Mouse (Mus musculus) intestine, embryonic 16.5 days (tissue): ENCODE results near the gene Ptch1. TPM values are rescaled to one million over a fixed set of nuclear protein-coding genes. Genes with fewer than 3 reads are reported as not detected.

Source experiments
- ATAC-seq: fragments of 200-750 bp; cut with Nextera tagmentation; 2 replicates; pipeline ENCODE4 v1.8.0; 2017; ENCODE audit warnings: moderate TSS enrichment, moderate library complexity
- H3K27ac ChIP-seq: fragments of 300-500 bp; sonication (generic); 2 replicates; pipeline ENCODE4 v1.5.1; 2014; ENCODE audit warnings: mild to moderate bottlenecking, low read length
- H3K27me3 ChIP-seq: fragments of 300-500 bp; sonication (generic); replicated peaks from 2 replicates; pipeline ENCODE4 v1.6.1; 2014; ENCODE audit warnings: low read length, control low read depth, mixed read lengths; ENCODE audit not compliant: control insufficient read depth, insufficient read depth
- H3K36me3 ChIP-seq: fragments of 300-500 bp; sonication (generic); 2 replicates; pipeline ENCODE4 v1.6.1; 2014; ENCODE audit warnings: low read length, control low read depth; ENCODE audit not compliant: control insufficient read depth, insufficient read depth
- H3K4me1 ChIP-seq: fragments of 300-500 bp; sonication (generic); 2 replicates; pipeline ENCODE4 v1.6.1; 2014; ENCODE audit warnings: low read length, control low read depth, mixed read lengths; ENCODE audit not compliant: control insufficient read depth, insufficient read depth
- H3K4me2 ChIP-seq: fragments of 300-500 bp; sonication (generic); 2 replicates; pipeline ENCODE4 v1.6.1; 2014; ENCODE audit warnings: low read depth, low read length, control low read depth
- H3K4me3 ChIP-seq: fragments of 300-500 bp; sonication (generic); 2 replicates; pipeline ENCODE4 v1.5.1; 2014; ENCODE audit warnings: mild to moderate bottlenecking, low read length
- H3K9ac ChIP-seq: fragments of 300-500 bp; sonication (generic); 2 replicates; pipeline ENCODE4 v1.6.1; 2014; ENCODE audit warnings: low read depth, low read length
- H3K9me3 ChIP-seq: fragments of 300-500 bp; sonication (generic); 2 replicates; pipeline ENCODE4 v1.6.1; 2016; ENCODE audit warnings: low read length, control low read depth; ENCODE audit not compliant: control insufficient read depth
- WGBS: fragments of 180-500 bp; shearing (Covaris S2); extraction: QIAGEN DNeasy Blood & Tissue Kit; methylation state at CpG from one replicate; pipeline ENCODE4 v1.1.7; 2014; 5-methylcytosine and 5-hydroxymethylcytosine counted together
- polyA plus RNA-seq: library from polyadenylated mRNA; unstranded; fragments of >200 nt; fragmentation: Nextera tagmentation; extraction: Ambion mirVana; gene quantifications from 2 replicates; pipeline ENCODE4 v1.2.1, GENCODE M21; 2015

The Ptch1 gene
- polyA plus RNA-seq, 1 experiment from 2014 or later, result 24.5 TPM

GRCm38 (mm10) chr13:63572453-63573255 lies 744 bp downstream of the Ptch1 start:
- Histone ChIP-seq H3K4me2 (peak overlapping the region; percentile 98), H3K4me3 (peak overlapping the region; percentile 79), H3K9ac (peak overlapping the region; percentile 84), H3K27ac (peak overlapping the region; percentile 93), H3K36me3 (no peaks in the 10 kb centered on the region), H3K9me3 (no peaks in the 10 kb centered on the region), H3K4me1 (peaks cover 10% of the 10 kb centered on the region), H3K27me3 (peaks cover 9% of the 10 kb centered on the region; the same call in 1 of the 2 replicates)
- peak; percentile 16; the same call in 1 of the 2 replicates for ATAC-seq
- WGBS, result under 1% methylated on average over 67 of the region's 67 CpGs

DNA sequence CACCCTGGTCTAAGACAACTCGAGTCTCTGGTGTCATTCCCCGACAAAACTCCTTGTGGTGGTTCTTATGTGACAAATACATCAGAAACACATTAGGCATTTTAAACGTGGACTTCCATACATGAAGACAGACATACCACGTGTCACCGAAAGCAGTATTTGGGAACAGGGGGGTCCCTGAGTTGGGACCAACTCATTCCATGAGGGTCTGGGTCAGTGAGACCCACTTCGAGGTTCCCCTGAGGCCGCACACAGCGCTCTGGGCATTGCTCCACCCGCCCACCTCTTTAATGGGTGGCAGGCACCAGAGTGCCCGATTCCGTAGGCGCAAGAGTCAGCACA lies 1.3 kb downstream of the Ptch1 start:
- Histone ChIP-seq H3K27me3 (peaks cover 9% of the 10 kb centered on the region; the same call in 1 of the 2 replicates), H3K4me1 (peaks cover 10% of the 10 kb centered on the region), H3K4me2 (peak overlapping the region; percentile 98), H3K36me3 (no peaks in the 10 kb centered on the region), H3K4me3 (peak overlapping the region; percentile 79), H3K9me3 (no peaks in the 10 kb centered on the region), H3K9ac (peak overlapping the region; percentile 84), H3K27ac (peak overlapping the region; percentile 93)
- 2% methylated on average over 12 of the region's 12 CpGs for whole genome bisulfite sequencing
- no peak for ATAC-seq

DNA sequence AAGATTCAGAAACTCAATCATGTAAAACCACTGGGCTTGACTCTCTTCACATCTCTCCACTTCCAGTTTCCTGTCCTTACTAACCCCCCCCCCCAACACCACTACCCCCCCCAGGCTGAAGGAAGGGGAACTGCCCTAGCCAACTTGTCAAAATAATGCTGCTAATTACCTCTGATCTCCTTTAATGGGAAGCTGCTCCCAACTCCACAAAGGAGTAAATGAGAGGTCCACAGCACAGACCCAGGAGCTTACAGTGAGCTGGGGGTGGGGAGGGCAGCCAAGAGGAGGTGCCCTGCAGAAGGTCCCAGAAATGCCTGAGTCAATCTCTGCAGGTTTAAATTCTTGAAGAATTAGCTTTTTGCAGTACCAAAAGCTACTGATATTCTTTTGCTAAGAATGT lies 2.9 kb downstream of the Ptch1 start:
- H3K27ac ChIP-seq, result peak overlapping the region; percentile 93; the same call in 1 of the 2 replicates
- no peak for ATAC-seq
- H3K4me1 ChIP-seq, result peaks cover 10% of the 10 kb centered on the region
- peak overlapping the region; percentile 31; the same call in 1 of the 2 replicates for H3K4me3 ChIP-seq
- H3K4me2 ChIP-seq, result peak overlapping the region; percentile 86
- no peaks in the 10 kb centered on the region for H3K36me3 ChIP-seq
- no peaks in the 10 kb centered on the region for H3K9me3 ChIP-seq
- peak overlapping the region; percentile 44; the same call in 1 of the 2 replicates for H3K9ac ChIP-seq
- H3K27me3 ChIP-seq, result peaks cover 6% of the 10 kb centered on the region; the same call in 1 of the 2 replicates

DNA sequence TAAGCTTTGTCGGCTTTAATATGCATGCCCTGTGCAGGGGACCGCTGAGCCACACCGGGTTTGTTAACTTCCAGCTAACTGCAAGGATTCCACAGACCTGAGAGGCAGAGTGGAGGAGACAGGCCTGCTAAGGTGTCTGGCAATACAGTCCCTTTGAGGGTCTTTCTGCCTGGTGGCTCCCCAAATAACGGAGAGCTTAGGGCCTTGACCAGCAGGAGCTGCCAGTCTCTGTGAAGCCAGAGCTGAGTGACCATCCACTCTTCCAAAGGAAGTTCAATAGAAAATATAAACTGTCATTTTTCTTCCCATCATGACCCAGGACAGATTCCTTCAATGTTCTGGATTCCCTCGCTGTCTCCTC lies 4.0 kb downstream of the Ptch1 start:
- H3K9ac ChIP-seq, result peak overlapping the region; percentile 78
- peaks cover 10% of the 10 kb centered on the region for H3K4me1 ChIP-seq
- ATAC-seq, result no peak
- H3K36me3 ChIP-seq, result no peaks in the 10 kb centered on the region
- peak overlapping the region; percentile 86 for H3K4me2 ChIP-seq
- H3K27me3 ChIP-seq, result peaks cover 6% of the 10 kb centered on the region; the same call in 1 of the 2 replicates
- peak overlapping the region; percentile 93 for H3K27ac ChIP-seq
- 26% methylated on average over 5 of the region's 5 CpGs for whole genome bisulfite sequencing
- no peaks in the 10 kb centered on the region for H3K9me3 ChIP-seq
- peak overlapping the region; percentile 60 for H3K4me3 ChIP-seq

DNA sequence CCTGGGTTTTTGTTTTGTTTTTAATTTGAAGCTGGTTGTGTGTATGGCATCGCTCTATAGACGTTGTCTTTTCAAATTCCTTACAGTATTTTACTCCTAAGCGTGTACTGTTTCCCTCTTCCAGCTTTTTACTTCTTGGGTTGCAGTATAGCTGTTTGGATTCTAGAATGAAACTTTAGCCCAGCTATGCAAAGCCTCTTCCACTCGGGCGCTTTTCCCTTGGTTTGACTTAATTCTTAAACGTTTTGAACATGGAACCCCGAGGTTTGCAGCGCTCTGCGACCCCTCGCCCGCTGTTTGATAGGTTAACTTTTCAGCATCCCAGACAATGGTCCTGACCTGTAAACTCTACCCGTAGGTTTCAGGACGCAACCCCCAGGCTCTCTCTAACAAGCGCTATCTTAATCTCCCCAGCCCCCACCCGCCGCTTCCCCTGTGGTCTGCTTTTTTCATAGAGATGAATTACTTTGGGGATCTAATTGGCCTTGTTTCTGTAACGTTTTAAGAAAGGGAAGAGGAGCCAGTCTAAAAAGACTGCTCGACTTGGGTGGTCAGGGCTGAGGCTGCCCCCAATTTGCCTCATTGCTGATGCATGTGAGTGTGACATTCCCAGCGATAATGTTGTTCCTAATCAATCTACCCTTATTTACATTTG lies 4.5 kb downstream of the Ptch1 start:
- WGBS, result 18% methylated on average over 19 of the region's 19 CpGs
- Histone ChIP-seq H3K27me3 (peaks cover 4% of the 10 kb centered on the region; the same call in 1 of the 2 replicates), H3K9ac (peak overlapping the region; percentile 78), H3K27ac (peak overlapping the region; percentile 93), H3K9me3 (no peaks in the 10 kb centered on the region), H3K4me2 (peak overlapping the region; percentile 86), H3K4me3 (peak overlapping the region; percentile 60), H3K4me1 (peaks cover 10% of the 10 kb centered on the region), H3K36me3 (no peaks in the 10 kb centered on the region)
- ATAC-seq, result no peak

DNA sequence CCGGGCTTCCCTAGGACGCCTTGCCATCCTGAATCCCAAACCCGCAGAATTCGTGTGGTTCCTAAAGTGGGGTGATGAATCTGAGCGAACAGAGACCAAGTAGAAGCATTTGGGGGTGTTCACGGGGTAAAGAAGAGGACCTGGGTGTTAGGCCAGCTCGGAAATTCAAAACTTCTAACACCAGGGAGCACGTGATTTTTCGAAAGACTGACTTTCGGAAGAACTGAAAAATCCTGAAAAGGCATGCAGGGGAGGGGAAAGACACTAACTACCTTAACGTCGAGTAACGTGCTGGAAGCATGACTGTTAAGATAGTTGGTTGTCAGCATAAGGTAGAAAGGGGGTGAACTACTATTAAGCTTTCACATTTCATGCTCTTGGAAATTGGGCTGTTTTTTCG lies 5.1 kb downstream of the Ptch1 start:
- WGBS, result 2% methylated on average over 14 of the region's 14 CpGs
- peak overlapping the region; percentile 93 for H3K27ac ChIP-seq
- no peaks in the 10 kb centered on the region for H3K9me3 ChIP-seq
- peak overlapping the region; percentile 86 for H3K4me2 ChIP-seq
- peaks cover 7% of the 10 kb centered on the region; the same call in 1 of the 2 replicates for H3K4me1 ChIP-seq
- no peak for ATAC-seq
- H3K27me3 ChIP-seq, result peaks cover 4% of the 10 kb centered on the region; the same call in 1 of the 2 replicates
- H3K9ac ChIP-seq, result peak overlapping the region; percentile 78
- H3K4me3 ChIP-seq, result peak overlapping the region; percentile 60
- no peaks in the 10 kb centered on the region for H3K36me3 ChIP-seq

DNA sequence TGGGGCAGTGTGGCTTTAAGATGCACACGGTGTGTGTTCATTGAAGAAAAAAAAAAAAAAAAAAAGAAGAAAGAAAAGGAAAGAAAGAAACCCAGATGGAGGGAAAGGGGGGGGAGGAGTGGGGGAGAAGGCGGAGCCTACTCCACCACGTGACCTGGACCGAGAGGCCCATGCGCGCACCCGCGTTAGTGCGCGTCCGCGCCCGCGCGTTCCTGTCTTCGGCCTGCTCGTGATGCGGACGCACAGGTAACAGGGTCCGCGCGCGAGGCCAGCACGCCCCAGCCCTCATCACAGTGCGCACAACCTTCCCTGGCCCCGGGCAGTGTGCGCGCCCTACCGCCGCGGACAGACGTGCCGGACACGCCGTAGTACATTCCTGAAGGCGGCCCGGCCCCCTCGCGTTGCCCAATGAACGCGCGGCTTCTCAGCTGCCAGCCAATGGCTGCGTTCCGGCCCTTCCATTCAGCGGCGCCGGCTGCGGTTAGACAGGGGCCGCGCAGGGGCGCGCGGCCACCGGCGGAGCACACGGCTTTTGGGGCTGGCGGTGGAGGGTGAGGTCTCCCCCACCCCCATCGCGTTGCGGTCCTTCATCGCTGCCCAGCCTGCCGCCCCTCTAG lies 5.6 kb downstream of the Ptch1 start:
- ATAC-seq, result peak; percentile 86
- WGBS, result under 1% methylated on average over 60 of the region's 62 CpGs
- Histone ChIP-seq H3K9ac (peak overlapping the region; percentile 78), H3K4me2 (peak overlapping the region; percentile 86), H3K27me3 (peaks cover 2% of the 10 kb centered on the region; the same call in 1 of the 2 replicates), H3K4me3 (peak overlapping the region; percentile 60), H3K4me1 (peaks cover 7% of the 10 kb centered on the region; the same call in 1 of the 2 replicates), H3K27ac (peak overlapping the region; percentile 93), H3K9me3 (no peaks in the 10 kb centered on the region), H3K36me3 (no peaks in the 10 kb centered on the region)

DNA sequence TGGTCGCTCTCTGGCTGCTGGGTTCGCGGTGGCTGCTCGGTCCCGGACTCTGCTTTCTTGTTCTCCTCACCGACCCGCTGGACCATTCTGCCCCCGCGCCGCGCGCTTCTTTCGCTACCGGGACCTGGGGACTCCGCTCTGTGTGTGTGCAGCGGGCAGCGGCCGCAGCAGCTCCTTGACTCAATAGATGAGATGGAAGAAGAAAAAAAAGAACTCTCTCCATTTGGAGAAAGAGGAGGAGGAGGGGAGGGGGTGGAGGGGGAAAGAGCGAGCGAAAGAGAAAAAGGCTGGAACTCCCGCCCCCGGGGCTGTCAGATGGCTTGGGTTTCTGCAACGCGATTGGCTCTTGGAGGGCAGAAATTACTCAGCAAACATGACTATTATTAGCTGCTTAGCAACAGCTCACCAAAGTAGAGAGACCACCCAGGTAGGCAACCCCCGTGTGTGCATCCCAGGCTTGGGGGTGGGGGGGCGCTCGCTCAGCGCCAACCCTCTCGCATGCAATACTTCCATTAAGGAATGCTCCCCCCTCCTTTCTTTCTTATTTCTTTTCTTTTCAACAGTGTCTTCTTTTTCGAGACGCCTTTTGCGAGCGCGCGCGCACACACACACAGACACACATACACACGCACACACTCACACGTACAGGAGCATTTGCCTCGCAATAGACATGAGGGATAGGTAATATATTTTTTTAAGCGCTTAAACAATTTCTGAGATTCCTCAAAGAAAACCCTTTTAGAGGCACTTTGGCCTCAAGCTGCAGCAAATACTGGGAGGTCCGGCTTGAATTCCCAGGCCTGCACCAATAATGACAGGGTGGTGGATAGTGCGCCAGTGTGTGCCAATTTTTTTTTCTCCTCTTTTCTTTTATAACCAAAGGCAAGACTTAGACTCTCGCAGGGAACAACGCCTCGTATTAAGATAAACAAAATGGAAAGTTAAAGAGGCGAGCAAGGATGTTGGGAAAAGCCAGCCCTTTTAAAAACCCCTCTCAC lies 7.1 kb downstream of the Ptch1 start:
- Histone ChIP-seq H3K4me1 (no peaks in the 10 kb centered on the region; the same call in 1 of the 2 replicates), H3K27me3 (no peaks in the 10 kb centered on the region), H3K4me2 (peak overlapping the region; percentile 81), H3K27ac (peak overlapping the region; percentile 99), H3K9ac (peak overlapping the region; percentile 88), H3K9me3 (no peaks in the 10 kb centered on the region), H3K4me3 (peak overlapping the region; percentile 63), H3K36me3 (no peaks in the 10 kb centered on the region)
- peak; percentile 56 for ATAC-seq
- under 1% methylated on average over 46 of the region's 46 CpGs for WGBS
